Mouse (Mus musculus) urinary bladder, postnatal 25 days (tissue): ENCODE results near the gene AC131692.1.

Experiments
- DNase-seq: peaks from one replicate; pipeline ENCODE4 v3.0.0; 2022; ENCODE audit warnings: low spot score

The AC131692.1 gene

DNA sequence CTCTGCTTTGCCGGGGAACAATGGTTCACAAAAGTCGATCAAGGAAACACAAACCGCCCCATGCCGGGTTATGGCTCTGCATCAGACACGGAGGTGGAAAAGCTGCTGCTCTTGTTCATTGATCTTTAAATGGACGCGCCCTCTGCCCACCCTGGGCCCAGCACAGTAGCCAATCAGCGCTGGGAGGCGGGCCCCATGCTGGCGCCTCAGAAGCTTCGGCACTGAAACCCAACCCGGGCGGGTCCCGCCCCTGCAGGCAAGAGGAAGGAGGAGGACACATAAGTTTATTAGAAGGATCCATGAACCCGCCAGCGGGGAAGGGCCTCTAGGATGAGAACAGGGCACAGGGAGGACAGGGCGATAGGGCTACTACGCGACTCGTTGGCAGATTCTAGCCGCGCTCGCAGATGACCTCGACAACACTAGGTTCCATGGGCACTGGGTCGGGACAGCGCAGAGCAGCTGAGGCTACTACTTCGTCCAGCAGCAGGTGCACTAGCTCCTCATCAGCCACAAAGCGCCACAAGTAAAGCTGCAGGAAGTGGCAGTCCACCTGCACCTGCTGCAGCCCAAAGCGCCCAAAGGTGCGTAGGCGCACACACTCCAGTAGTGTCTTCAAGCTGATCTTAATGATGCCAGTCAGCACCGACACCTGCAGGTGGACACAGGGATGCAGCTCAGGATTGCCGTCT is 26.3 kb upstream of the AC131692.1 start, which contains the start of gene Tm7sf2:
Gene Tm7sf2, minus strand, starts transcription at position 650 of the 692 bp plus-strand sequence.
- peak; percentile 83 for DNase-seq

- DNase-seq = no peak
Observed at GRCm38 (mm10) chr19:6068951-6069350, 25.3 kb upstream of the AC131692.1 start.

DNA sequence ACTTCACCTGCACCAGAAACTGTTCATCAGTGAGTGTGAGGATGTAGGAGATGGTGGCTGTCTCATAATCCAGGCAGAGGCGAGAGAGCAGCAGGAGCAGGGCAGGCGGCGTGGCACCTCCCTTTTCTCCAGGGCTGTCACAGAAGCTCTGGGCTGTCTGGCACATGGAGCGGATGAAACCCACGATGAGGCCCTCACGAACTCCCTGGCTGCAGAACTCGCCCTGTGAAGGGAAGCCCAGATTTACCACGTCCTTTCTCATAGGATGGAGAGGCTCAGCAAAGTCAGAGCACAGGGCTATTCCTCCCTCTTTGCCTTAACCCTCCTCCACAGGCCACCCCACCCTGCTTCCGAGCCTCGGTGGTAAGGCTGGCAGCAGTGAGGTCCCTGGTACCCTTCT is 24.4 kb upstream of the AC131692.1 start:
- no peak for DNase-seq

GRCm38 (mm10) chr19:6070571-6071250 is 23.5 kb upstream of the AC131692.1 start:
- no peak for DNase-seq

- no peak for DNase-seq
Observed at GRCm38 (mm10) chr19:6071261-6071660, 23.0 kb upstream of the AC131692.1 start.

- no peak for DNase-seq
Observed at GRCm38 (mm10) chr19:6073889-6074288, 20.3 kb upstream of the AC131692.1 start.

DNA sequence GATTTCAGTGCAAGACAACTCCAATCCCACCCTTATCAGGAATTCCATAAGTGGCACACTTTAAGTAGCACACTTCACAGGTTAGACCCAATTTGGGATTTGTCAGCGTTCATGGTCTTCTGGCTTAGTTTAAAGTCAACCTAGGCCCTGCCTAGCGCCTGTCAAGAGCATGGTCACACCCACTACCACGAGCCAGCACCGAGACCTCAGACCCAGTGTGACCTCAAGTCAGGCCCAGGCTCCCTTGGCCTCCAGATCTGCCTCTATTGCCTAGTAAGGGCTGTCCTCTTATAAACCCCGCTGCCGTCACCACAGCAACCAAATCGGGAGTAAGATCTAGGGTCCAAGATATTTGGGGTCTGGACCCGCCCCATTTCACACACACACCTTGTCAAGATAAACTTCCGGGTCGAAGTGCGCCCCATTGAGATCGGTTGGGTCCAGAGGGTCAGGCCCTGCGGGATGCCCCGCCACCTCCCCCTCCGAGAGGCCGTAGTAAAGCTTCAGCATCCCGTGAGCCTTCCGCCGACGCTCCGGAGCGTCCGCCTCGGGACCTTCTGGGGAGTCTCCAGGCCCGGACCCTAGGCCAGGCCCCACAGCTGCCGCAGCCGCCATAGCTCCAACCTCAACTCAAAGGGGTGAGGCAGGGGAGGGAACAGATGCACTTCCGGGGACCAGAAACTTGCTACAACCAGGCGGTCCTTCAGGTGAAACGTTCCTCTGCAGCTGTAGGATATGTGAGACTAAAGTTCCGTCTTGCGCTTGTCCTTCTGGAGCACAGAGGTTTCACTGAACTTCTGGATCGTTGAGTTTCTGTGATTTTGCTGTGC is 17.4 kb upstream of the AC131692.1 start, which contains the start of gene Vps51:
Gene Vps51, minus strand, starts transcription at position 668 of the 830 bp plus-strand sequence.
- DNase-seq = peak; percentile 74

- no peak for DNase-seq
Observed at GRCm38 (mm10) chr19:6079983-6080480, 14.2 kb upstream of the AC131692.1 start, which contains the start of gene Tmem262. Gene Tmem262, plus strand, starts transcription at chr19:6080033.

DNA sequence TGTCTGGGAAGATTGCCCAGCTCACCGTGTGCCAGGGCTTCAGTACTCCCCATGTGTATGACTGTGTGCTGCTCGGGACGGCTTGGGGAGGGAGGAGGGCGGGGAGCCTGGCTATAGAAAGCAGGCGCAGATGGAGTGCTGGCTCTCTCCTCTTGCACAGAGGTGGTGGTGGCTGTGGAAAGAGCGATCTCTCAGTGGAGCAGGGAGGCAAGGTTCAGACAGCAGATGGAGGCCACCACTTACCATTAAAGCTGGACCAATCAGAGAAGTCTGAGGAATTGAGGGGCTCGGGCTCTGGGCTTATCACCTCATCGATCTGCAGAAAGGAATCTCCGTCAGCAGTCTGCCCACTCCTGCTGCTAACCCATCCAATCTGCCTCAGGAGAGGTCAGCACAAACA is 12.1 kb upstream of the AC131692.1 start, which contains the start of gene Gm28374:
Gene Gm28374, minus strand, starts transcription at position 101 of the 400 bp plus-strand sequence.
- DNase-seq = no peak

DNA sequence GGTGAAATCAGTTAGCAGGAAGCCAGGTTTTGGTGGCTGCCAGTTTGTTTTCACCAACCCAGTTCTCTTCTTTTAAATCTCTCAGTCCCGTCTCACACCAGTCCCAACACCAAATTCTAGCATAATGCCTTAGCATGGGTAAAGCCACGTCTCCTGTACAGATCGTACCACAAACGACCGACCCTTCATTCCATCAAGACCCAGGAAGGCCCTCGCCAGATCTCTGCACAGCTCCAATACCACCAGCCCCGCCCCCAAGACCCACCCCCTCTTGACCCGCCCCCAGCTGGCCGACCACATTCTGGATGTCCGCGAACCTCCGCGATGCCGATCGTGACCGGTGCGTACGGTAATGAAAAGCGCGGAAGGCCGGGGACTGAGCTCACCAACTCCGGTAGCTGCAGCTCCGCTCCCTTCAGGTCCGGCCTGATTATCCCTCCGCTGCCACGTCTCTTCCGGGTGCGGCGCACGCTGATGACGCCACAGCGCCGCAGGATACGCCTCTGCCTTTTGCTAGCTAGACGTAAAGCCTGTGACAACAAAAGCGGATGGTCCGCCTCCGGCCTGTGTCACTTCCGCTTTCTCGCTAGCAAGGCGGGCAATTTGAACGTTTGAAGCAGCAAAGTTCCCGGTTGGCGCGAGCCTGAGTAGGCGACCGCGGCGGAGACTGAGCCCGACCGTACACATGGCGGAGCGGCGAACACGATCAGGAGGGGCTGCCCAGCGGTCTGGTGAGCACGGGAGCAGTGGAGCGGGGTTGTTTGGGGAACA is 9.6 kb upstream of the AC131692.1 start, which contains the start of the genes Zfpl1 and Cdca5:
Gene Zfpl1, minus strand, starts transcription at position 479 of the 771 bp plus-strand sequence.
Gene Cdca5, plus strand, starts transcription at position 506 of the 771 bp plus-strand sequence.
- peak; percentile 93 for DNase-seq

DNA sequence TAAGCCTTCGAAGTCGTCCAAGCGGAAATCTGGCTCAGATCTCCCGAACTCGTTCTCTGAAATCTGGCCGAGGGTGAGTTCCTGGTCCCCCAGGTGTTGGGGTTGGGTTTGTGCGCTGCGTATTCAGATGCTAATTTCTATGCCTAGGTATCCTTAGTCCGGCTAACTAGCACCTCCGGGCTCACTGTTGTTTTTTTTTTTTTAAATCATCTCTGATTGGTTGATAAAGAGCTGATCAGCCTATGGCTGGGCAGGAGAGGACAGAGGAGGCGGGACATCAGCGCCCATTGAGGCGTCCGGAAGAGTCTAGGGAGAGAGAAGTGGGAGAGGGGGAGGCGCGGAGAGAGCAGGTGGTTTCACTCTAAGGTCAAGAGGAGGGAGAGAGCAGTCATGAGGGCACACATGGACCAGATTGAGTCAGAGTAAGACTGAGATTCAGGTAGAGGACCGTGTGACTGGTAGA is 8.8 kb upstream of the AC131692.1 start:
- no peak for DNase-seq

- DNase-seq = no peak
Observed at GRCm38 (mm10) chr19:6088841-6089240, 5.4 kb upstream of the AC131692.1 start.

GRCm38 (mm10) chr19:6097847-6098246 is 3.6 kb downstream of the AC131692.1 start:
- DNase-seq = no peak

GRCm38 (mm10) chr19:6101186-6101585 is 7.0 kb downstream of the AC131692.1 start:
- DNase-seq = no peak

DNA sequence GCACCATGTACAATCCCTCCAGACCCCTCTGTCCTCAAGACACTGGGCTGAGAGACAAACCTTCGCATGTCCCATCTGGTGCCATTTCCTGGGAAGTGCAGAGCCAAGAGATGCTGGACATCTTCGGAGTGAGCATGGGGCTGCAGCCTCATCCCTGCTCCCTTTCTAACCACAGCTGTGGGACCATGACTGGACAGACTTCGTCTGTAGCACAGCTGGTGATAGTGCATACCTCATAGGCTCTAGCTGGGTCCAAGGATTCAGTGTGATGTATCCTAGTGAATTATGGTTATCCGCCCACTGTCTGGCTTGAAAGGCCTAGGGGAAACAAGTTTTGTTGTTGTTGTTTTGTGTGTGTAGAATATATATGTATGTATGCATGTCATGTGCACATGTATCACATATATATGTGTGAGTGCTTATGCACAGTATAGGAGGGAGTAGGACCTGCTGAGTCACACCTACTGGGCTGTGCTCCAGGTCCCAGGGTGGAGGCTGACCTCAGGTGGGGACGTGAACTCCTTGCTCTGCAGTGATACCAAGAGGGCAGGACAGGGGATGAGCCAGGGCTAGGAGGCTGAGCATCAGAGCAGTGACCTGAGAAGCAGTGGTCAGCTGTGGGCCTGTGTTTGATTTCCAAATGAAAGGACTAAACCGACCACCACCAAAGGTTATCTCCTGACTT is 8.1 kb downstream of the AC131692.1 start:
- DNase-seq = no peak

DNA sequence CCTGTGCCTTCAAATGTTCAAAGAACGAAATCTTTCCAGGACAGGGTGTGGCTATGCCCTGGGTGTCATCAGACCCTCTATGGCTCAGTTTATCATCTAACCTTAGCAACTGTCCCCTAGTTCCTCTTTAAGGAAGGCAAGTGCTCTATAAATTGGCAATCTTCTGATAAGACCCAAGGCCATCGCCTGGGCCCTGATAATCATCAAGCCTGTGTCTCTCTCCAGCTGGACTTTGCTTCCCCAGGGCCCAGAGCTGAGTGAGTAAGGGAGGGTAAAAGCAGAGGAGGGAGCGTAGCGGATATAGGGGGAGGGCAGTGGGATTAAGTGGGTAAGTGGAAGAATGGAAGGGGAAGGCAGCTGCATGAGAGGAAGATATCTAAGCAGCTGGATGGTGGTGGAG is 10.3 kb downstream of the AC131692.1 start:
- DNase-seq = no peak

- DNase-seq = no peak
Observed at GRCm38 (mm10) chr19:6105586-6105985, 11.4 kb downstream of the AC131692.1 start, which contains the start of gene Naaladl1. Gene Naaladl1, plus strand, starts transcription at chr19:6105782.

DNA sequence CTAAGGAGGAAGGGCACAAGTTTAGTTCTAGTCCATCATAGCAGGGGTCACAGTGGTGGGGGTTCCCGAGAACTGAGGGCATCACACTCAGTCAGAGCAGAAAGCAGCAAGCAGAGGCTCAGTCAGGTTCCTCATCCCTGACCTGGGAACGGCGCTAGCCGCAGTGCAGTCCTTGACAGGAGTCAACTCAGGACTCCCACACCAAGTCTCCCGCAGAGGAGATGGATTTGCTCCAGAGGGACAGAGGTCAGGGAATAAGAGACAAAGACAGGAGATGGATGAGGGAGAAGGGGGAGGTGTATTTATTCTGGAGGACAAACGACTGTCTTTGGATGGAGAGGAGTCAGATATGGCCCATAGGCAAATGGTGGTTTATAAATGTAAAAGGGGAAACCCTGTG is 18.9 kb downstream of the AC131692.1 start:
- DNase-seq = no peak

- DNase-seq = no peak
Observed at GRCm38 (mm10) chr19:6116113-6116850, 22.1 kb downstream of the AC131692.1 start.
